Mouse (Mus musculus) CD4-positive, CD25-positive, alpha-beta regulatory T cell, adult 4 months (primary cell): ENCODE measurements around the gene Srrm1. TPM values are rescaled to one million over a fixed set of nuclear protein-coding genes. Genes with fewer than 3 reads are reported as not detected.

Experiments
- ATAC-seq: one replicate; pipeline ENCODE4 v1.8.0; 2017
- polyA plus RNA-seq, 2 experiments: library from polyadenylated mRNA; unstranded; fragments of 100-300 nt; shearing (Covaris generic); gene quantifications; one replicate each; pipeline ENCODE4 v1.2.1; 2017

Srrm1 gene
- polyA plus RNA-seq, 2 experiments from 2014 or later = 229 to 232 TPM

DNA sequence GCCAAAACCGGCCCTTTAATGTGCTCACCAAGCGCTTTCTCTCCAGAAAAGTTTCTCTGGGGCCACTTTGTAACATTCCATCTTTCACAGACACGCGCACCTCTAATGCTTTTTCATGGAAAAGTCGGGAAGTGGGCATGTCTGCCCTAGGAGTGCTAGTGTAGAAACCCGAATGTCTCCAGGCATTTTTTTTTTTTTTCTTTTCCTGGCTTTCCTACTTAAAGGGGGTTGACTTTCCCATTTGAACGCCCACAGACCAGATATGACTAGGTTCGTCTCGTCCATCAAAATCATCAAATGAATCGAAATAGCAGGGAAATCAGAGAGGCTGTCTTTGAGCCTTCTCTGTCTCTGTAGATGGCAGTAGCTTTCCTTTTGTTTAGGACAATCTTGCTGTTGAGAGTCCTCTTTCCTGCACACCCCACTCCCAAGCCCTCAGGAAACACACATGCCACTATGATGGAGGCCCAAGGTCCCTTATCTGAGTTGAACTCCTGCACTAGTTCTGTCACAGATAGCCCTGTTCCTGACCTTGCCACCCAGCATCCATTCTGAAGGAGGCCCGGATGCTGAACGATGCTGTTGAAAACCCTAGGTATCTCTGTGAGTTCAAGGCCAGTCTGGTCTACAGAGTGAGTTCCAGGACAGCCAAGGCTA, 801 bp upstream of the Srrm1 start:
- no peak for ATAC-seq

DNA sequence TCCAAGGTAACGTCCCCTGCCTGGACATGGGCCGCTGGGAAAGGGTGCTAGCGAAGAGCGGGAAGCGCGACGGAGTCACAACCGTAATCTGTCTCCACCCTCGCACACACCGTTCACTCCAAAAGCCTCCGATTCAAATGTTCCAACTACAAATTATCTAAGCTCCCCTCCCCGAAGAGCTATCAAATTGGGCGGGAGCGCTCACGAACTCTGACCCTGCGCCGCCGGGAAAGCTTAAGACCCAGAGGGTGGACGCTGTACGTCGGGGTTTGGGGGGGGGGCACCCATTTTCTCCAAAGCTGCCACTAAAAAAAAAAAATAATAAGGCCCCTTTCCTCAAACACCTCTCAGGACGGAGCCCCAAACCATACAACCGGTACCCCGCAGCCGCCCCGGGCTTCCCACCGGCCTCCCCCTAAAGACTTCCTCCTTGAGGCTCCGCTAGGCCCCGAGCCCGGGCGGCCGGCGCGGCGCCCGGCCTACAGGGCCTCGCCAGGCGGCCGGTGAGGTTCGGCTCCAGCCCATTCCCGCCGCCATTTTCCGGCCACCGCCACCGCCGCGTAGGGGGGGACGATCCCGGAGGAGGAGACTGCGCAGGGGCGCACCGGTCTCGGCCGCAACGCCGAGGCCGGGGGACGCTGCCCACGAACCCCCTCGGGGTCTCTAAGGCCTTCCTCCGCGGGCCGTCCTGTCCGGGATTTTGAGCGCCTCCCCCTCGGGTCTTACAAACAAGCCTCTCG, 625 bp downstream of the Srrm1 start:
- ATAC-seq = peak; percentile 5

DNA sequence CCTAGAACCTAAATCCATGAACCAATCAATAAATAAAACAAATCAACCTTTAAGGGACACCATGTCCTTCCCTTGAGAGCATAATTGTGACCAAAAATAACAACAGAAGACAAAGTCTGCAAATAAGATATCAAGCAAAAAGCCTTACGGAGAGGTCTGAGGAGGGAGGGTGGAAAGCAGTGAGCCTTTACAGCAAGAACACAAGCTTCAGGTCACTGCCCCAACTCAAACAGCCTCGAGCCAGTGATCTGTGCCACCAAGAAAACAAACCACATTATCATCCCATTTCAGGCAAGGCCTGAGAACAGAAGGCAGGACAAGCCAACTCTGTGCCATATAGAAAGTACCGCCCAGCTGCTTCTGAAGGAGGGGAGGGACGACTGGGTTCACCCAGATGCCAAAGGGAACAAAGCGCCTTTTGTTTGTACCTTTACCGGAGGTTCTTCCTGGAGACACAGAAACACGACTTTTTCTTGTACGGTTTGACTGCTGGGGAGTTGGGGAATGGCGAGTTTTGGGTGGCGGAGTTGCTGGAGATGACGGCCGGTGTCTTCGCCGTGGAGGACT, 15.7 kb downstream of the Srrm1 start:
- ATAC-seq = no peak

DNA sequence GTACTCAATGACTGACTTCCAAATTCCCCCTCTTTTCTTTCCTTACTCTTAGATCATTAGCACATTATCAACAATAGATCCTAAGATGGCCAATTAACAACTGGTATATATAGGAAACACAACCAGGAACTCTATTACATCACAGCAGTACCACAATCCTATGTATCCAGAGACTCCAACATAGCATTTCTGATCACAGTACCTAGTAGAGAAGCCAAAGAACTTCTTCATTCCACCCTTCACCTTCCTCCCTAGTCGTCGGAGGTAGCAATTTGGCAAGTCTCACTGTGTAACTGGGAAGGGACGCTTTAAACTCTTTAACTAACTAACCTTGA, 17.1 kb downstream of the Srrm1 start:
- ATAC-seq = no peak

DNA sequence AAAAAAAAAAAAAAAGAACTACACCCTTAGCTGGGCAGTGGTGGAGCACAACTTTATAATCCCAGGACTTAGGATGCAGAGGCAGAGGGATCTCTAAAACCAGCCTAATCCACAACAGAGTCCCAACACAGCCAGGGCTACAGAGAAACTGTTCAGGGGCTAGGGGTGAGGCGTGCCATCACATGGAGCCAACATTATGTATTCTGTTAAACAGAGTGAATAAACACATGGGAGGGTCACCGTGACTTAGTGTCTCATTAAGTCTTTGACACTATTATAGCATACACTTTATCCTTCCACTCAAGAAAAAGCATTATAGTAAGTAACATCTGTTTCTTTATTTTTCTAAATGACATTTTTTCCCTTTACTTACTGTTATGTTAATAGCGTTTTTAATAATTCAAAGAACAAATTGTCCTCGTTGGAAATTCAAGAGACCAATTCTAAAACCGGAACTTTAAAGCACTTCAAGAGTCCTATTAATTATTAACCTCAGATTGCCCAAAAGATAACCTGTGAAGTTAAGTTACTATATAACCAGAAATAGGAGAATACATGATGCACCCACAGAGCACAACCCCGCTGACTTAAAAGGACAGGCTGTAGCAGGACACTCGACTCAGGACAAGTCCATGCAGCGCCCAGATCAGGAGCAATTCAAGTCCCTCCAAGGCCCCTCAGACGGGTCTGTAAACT, 17.6 kb downstream of the Srrm1 start:
- no peak for ATAC-seq

GRCm38 (mm10) chr4:135326469-135326868, 26.7 kb downstream of the Srrm1 start:
- ATAC-seq = no peak

- ATAC-seq = no peak
Observed at GRCm38 (mm10) chr4:135326046-135326445, 27.1 kb downstream of the Srrm1 start.

DNA sequence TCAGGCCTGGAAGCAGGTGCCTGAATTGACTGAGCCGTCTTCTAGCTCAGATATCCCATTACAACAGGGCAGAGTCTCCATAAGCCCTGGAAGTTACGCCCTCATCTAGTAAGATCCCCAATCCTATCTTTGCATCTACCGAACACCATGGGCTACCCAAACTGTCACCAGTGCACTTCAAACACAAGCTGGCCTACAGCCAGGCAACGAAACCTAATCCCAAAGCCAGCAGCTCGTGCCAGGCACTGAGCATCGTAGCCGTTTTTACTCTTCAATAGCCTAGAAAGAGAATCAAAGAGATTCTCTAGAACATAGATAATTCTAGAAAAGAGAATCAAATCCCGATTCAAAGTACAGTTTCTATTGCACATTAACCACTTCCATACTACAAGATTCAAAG, 30.1 kb downstream of the Srrm1 start:
- no peak for ATAC-seq

DNA sequence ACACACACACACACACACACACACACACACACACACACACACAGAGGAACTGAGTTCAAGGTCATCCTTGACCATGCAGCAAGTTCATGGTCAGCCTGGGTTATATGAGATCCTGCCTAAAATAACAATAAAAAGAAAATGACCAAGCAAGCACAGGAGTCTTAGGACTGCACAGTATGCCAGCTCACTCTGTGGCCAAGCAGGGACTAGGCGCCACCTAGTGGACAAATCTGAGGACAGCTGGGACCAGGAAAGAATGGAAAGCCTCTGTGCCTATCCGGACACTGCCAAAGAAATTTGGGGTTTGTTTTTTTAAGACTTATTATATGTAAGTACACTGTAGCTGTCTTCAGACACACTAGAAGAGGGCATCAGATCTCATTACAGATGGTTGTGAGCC, 35.2 kb downstream of the Srrm1 start:
- no peak for ATAC-seq

DNA sequence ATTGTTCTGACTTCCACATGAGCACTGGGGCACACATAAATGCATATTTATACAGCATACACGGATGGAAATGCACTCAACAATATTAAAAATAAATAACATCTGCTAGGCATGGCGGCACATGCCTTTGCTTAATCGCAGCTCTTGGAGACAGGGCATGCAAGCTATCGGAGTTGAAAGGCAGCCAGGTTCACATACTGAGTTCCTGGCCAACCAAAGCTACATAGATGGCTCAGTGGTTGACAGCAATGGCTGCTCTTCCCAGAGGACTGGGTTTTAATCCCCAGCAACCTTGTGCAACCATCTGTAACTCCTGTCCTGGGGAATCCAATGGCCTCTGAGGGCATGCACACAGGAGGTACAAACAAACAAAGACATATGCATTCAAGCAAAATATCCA, 35.6 kb downstream of the Srrm1 start:
- no peak for ATAC-seq

DNA sequence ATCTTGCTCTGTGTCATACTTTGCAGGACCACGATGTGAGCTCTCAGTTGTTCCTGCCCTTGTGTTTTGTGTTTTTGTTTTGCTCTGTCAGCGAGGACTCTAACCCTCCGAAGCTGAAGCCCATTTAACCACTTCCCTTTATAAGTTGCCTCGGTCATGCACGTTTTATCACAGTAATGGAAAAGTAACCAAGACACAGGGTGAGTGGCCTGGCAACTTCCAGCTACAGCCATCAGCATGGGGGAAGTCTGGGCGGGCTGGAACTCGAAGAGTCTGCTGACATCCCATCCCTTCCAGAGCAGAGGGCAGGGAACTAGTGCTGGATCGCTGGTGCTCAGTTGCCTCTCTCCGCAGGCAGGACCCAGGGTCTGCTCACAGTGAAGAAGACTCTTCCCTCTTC, 37.8 kb downstream of the Srrm1 start:
- ATAC-seq = no peak

DNA sequence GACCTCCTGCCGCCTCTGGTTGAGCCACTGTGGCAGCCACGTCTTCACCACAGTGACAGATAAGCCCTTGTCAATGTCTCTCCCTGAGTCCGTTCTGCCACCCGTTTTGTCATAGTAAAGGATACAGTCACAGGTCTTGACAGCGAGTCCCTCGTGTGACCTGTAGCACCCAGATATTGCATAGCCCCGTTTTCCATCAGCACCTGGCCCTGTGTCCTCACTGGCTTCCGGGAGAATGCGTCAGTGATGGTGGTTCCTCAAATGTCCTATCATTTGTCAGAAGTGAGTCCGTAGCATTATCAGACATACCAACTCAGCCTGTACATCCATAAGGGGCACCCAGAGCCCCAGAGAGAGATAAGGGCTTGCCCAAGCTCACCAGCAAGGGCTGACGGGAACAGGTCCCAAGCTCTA, 38.7 kb downstream of the Srrm1 start:
- ATAC-seq = no peak

DNA sequence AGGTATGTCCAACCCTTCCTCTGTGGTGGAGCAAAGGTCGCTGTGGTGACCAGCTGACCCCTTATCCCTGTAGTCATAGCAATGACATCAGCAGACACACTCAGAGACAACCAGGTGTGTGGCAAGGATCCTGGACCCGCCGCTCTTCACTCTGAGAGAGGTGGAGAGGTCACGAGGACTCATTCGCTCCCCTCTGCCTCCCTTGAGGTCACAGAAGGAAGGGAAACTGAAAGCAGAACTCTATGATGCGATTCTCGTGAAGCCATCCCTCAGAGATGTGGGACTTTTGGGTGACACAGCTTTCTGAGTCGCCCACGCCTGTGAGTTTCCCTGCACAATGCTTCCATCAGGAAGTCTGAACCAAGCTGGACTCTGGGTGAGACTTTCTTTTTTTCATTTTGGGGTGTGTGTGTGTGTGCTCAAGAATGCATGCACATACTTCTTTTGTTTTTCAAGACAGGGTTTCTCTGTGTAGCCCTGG, 39.3 kb downstream of the Srrm1 start:
- peak; percentile 95 for ATAC-seq

GRCm38 (mm10) chr4:135313111-135313691, 39.9 kb downstream of the Srrm1 start:
- peak; percentile 9 for ATAC-seq

GRCm38 (mm10) chr4:135312706-135313105, 40.4 kb downstream of the Srrm1 start:
- ATAC-seq = no peak

DNA sequence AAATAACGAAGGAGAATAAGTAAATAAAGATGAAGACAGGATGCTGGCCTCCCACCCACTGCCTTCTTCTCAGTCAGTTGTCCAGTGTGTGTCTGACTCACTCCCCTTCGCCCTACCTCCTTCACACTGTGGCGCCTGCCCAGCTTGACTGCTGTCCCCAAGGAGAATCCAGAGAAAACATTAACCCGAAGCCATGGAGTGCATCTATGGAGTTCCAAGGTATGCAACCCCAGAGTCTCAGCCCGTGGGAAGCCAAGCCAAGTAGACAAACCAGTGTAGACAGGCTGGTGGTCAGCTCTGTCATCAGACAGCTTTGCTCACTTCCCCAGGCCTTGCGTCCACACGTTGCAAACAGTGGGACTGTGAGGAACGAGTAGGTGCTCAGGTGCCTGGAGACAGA, 42.8 kb downstream of the Srrm1 start:
- ATAC-seq = no peak

DNA sequence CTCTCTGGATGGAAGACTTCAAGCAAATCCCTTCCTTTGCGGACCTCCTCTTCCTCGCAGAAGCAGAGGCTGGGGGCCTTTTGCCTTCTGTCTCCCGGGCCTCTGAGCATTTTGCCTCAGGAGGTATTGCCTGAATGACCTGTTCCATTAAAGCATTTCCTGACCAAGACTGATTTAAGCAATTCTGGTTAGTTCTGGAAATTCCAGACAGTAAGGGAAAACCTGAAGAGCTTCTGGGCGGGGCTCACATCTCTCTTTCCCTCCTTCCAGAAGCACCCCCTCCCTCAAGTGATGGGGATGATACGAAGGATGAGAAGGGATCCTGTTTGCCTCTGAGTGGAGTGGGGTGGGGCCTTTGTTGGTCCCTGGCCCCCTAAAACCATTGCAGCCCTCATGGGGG, 43.4 kb downstream of the Srrm1 start:
- ATAC-seq = no peak

GRCm38 (mm10) chr4:135309112-135309659, 43.9 kb downstream of the Srrm1 start:
- no peak for ATAC-seq

DNA sequence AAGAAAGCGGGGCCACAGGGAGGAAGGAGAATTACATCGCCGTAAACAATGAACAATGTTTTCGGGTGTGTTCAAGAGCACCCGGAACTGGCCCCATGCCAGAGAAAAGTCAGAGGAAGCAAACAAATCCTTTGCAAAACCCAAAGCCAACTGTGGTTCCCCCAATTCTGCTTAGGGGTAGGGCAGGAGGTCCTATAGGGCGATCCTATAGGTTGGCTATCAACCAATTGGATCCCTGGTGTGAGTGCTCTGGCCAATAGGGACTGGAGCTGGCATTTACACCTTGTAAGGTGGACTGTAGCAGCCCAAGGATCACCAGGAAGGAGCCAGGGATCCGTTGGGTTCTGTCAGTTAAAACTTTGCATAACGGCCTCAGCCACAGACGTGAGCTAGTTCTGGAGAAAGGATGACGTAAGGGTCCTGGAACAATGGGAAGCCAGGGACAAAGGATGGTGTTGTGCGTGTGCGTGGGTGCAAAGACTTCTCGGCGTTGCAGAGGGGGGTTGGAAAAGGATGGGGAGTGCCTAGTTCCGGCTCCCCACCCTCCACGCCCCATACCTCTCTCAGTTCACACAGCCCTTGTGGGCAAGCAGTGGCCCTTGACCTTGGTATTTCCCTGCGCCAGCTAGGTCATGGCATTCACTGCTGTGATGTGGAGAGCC, 46.0 kb downstream of the Srrm1 start:
- no peak for ATAC-seq

GRCm38 (mm10) chr4:135306533-135306932, 46.6 kb downstream of the Srrm1 start:
- ATAC-seq = no peak

GRCm38 (mm10) chr4:135302261-135302660, 50.9 kb downstream of the Srrm1 start:
- no peak for ATAC-seq

DNA sequence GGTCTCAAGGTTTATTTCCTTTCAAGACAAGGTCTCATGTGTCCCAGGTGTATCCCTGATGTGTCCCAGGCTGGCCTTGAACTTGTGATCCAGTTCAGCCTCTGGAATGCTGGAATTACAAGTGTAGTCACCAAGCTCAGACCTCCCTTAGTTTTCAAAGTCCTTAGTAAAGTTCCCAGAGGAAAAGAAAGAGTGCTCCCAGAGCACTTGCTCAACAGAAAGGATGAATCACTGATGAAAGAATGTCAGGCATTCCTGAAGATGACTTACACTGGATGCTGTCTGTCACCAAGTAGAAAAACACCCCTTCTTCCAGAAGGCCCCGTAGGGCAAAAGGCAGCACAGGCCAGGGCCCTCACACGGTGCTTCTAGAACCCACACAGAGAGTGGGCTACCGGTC, 52.0 kb downstream of the Srrm1 start:
- no peak for ATAC-seq
